Mouse (Mus musculus) megakaryocyte, embryonic 14.5 days (primary cell): ENCODE results near the gene Skida1.

Experiments used
- FLI1 ChIP-seq: IDR thresholded peaks from 2 replicates; pipeline ENCODE4 v1.6.1; 2012; ENCODE audit warnings: low read length, inconsistent platforms, mixed read lengths
- GATA1 ChIP-seq: IDR thresholded peaks from 3 replicates; pipeline ENCODE4 v1.6.1; 2012; ENCODE audit warnings: mixed read lengths, low read length, inconsistent platforms, borderline replicate concordance

- TF ChIP-seq FLI1: no peak
- no peak for TF ChIP-seq GATA1
Measured at GRCm38 (mm10) chr2:18095804-18096203, 47.0 kb upstream of the Skida1 start.
